Mouse (Mus musculus) left cerebral cortex, adult 18-20 months (tissue): ENCODE results near the gene Ush1c. TPM values are rescaled to one million over a fixed set of nuclear protein-coding genes. Genes with fewer than 3 reads are reported as not detected.

Experiments
- total RNA-seq, 2 experiments: library from RNA; stranded (reverse); gene quantifications; 2 replicates each; pipeline ENCODE4 v1.2.3; 2021

Ush1c gene
- total RNA-seq, 2 experiments from 2014 or later: 0.28 TPM; not detected in 1

Other genes with a start within 250 kb of the Ush1c start
- 1 to 10 TPM; 1.4 to 2.5 TPM for gene Abcc6, start 208.2 kb downstream of the Ush1c start, total RNA-seq
- gene Nomo1, start 204.8 kb downstream of the Ush1c start, total RNA-seq: 100 to 1,000 TPM; 105 to 106 TPM
- gene Kcnj11, start 137.7 kb downstream of the Ush1c start, total RNA-seq: 10 to 100 TPM; 38.7 to 43.1 TPM
- gene Abcc8, start 58.5 kb downstream of the Ush1c start, total RNA-seq: 10 to 100 TPM; 34.8 to 39.2 TPM
- under 1 TPM in 1 of 2 experiments, not detected in 1; 0.07 TPM for gene Otog, start 2.5 kb upstream of the Ush1c start, total RNA-seq
- gene Myod1, start 138.0 kb upstream of the Ush1c start, total RNA-seq: not detected
- gene Kcnc1, start 158.0 kb upstream of the Ush1c start, total RNA-seq: 100 to 1,000 TPM; 132 to 153 TPM